Mouse (Mus musculus): ENCODE measurements at regions not wholly inside any gene's neighbourhood (a gene's known extent, or its start where the extent isn't known, plus 50 kb on each side); places are given as distances from the start of the nearest gene placed in this dataset.
"Not testable (repeated sequence)": the region's sequence is repeated elsewhere in the genome, so short reads cannot be mapped to it uniquely, and the experiment has no call there.

DNA sequence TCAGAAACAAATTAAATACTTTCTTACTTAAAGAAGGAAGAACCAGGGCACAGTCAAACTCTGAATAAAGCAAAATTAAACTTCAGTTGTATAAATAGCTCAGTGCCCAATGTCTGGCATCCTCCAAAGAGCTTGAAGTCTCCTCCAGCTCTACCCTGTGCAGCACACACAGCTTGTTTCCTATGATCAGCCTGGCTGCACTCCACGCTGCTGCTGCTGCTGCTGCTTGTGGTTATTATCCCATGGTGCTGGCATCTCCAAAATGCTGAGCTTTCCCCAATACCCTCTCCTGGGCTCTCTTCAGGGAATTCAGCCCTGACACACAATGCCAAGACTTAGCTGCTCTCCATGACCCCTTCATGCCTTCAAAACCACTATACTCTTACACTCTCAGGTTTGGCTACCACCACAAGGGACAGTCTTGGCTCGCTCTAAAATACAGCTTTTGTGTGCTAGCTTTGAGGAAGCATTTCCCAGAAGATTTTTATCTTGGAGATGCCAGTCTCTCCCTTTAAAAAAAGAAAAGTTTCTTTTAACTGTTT is 121.0 kb downstream of the Rab10 start:
- DNase-seq: not testable (repeated sequence)

DNA sequence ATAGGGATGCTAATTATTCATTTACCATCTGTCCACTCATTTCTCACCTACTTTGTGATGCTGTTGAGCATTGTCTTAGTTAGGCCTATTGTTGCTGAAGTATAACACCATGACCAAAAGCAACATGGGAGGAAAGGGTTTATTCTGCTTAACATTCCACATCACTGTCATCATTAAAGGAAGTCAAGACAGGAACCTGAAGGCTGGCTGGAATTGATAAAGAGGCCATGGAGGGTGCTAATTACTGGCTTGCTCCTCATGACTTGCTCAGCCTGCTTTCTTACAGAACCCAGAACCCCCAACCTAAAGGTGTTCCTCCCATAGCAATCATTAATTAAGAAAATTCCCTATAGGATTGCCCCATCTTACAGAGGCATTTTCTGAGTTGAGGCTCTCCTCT is 121.6 kb downstream of the Rab10 start:
- no peak for DNase-seq

DNA sequence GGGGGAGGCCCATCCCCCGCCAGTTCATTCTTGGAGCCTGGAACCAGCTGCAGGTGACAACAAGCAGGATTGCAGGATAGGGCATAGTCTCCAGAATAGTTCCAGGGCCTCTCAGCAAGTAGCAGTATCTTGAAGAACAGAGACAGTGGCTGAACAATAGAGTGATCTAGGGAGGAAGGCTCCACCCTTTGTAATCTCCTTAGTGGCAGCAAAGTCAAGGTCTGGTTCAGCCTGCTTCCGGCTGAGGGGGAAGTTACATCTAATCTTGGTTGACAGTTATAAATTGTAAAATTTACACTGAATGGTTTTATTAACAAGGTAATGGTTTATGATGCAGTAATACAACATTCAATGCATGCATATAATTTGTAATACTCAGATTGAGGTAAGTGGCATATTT is 136.4 kb downstream of the Rab10 start:
- no peak for DNase-seq

DNA sequence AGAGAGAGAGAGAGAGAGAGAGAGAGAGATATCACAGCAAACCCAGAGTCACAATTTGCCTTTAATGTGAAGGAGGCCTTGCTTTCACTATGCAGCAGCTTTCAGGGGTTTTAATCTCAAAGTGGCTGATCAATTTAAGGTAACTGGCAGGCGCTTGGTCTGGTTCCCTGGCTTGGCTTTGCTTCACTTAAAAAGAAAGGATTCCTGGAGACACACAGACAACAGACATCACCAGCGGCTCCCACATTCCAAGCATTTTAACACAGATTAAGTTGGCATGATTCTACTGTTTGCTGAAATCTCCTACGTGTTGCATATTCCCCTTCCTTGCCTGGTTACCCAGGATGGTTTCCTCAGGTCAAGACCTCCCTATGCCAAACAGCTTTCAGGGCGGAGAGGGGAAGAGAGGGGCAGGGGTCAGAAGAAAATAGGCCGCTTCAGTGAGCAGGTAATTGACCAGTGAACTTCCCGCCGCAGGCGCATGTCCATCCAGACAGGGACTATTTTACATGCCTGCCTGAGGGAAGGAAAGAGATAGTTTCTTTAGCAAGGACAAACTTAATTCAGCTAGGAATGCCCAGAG is 140.0 kb downstream of the Rab10 start:
- DNase-seq: not testable (repeated sequence)

DNA sequence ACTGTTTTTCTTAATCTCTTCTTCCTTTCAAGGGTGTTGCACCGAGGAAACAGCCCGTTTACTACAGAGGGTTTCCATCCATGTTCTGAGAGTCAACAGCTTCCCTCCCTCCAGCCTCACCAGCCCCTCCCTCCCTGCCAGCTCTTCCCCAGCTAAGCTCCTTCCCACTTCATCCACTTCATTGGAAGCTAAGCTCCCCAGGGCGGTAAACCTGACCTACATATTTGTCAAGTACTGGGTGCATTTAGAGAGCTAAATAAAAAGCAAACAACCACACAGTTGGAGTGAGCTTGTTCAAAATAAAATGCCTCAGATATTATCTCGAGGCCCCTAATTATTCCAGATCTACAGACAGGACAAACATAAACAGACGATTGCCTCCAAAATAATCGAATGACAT is 148.1 kb downstream of the Rab10 start:
- not testable (repeated sequence) for DNase-seq

DNA sequence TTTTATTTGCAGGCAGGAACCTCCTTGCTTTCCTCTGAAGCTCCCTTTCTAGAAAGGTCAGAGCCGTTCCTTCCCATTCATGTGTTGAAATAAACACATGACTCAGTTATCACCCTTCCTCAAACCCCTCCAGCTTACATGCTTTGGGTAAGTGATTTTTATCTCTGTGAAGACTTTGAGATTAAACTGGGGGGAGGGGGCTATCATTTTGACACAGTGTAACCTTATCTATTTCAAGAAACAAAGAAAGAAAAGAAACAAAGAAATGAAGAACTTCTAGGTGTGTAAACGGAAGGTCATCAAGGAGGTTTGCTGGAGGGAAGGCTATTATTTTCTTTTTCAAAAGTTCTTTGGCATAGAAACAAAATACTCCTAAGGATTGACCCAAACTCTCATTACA is 151.0 kb downstream of the Rab10 start:
- not testable (repeated sequence) for DNase-seq

DNA sequence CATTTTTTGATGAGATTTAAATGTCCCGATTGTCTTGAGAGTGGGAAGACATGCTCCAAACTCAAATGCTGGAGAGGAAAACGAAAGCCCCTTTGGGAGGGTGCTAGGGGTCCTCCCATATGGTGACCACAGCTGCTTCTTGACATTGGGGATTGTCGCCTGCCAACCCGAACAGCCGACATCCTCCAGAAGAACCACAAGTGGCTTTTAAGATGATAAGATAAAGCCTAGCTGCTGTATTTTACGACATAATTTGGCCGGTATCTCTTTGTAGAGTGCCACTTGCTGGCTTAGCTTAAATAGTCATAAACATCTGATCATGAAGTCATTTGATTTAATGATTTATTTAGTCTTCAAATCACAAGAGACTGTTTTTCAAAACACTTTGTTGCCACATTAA is 156.1 kb downstream of the Rab10 start:
- not testable (repeated sequence) for DNase-seq

DNA sequence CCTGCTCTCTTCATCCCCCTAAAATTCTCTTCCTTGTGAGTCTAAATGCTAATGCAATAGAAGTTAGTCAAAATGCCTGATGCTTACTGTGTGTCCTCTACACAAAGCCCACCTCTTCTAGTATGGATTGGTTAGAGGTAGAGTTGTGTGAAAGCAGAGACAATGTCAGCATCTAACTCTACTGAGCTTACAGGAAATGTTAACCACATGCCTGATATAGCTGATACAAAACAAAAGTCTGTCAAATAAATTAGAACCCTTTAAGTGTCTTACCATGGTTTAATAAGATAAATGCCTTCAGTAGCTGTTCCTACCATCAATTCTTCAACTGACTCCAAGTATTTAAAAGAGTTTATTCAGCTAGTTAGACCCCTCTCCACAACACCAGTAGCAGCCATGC is 177.2 kb downstream of the Rab10 start:
- DNase-seq: not testable (repeated sequence)

DNA sequence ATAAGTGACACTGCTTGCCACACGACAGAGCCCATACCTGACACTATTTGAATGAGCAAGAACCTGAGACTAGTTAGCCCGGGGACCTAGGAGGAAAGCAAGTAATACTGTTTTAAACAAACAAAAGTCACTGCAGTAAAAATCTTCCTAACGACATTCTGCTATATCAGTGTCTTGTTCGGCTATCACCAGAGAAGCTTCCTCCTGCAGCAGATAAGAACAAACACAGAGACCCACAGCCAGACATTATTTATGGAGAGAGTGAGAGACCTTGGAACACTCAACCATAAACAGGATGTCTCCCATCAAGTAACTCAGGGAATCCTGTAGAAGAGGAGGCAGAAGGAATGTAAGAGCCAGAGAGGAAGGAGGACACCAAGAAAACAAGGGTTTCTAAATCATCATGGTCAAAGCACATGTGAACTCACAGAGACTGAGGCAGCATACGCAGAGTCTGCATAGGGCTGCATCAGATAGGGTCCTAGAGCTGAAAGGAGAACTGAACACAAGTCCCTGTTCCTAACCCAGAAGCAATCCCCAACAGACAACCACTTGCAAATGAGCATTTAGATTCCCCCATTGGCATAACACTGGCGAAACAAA is 178.5 kb downstream of the Rab10 start:
- not testable (repeated sequence) for DNase-seq

DNA sequence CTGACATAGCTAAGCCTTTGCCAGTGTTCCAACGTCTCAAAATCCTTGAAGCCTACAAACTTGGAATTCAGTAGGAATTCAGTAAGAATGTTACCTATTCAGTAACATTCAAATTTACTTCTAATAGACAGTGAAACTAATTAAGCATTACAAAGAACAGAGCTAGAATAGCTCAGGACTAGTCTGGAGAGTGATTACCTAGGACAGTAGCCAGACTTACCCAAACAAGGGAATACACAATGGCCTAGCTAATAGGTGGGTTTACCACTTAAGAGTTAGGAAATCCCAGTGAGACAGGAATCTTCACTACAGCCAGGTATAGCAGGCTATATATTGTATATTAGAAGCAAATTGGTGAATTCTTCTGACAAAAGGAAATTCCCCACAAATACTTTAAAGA is 182.4 kb downstream of the Rab10 start:
- DNase-seq: not testable (repeated sequence)

DNA sequence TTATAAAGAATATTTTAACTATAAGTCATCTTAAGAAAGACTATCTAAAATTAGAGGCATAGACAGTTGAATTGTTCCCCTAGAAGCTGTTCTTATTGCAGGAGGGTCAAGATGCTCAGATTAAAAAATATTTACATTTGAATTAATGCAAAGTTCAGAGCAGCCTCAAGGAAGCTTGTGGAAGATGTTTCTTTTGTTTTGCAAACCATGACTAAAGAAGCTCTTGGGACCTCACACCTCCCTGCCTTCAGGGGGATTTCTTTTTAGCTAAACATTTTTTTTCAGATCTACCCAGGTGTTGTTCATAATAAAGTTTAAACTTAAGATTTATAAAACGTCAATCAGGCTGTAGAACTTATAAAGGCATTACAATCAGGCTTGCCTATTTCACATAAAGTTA is 185.7 kb downstream of the Rab10 start:
- DNase-seq: no peak

DNA sequence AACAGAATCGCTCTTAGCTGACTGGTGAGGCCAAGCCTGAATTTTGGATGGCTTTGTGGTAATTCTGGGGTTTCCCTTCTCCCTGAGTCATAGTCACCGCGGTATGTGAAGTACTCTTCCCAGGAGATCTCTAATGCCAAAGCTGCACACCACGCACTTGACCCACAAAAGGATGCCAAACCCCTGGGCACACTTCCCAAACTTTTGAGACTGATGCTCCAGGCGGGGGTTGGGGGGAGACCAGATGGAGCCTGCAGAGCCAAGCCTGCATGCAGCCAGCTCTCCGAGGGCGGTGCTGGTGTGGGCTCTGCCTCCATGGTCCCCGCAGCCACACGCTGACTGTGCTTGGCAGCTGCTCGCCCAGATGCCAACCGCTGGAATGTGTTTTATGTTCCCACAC is 199.2 kb downstream of the Rab10 start:
- DNase-seq: not testable (repeated sequence)

DNA sequence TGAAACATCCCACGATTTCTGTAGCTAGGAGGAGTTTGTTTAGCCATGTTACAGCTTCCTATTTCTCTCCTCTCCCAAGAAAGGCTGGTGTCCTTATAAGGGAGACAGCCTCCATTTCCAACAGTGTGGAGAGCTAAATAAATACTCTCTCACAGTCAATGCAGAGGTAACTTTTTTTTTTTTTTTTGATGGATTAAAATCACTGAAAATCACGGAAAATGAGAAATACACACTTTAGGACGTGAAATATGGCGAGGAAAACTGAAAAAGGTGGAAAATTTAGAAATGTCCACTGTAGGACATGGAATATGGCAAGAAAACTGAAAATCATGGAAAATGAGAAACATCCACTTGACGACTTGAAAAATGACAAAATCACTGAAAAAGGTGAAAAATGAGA is 200.1 kb downstream of the Rab10 start:
- peak; percentile 46 to 47 for DNase-seq

DNA sequence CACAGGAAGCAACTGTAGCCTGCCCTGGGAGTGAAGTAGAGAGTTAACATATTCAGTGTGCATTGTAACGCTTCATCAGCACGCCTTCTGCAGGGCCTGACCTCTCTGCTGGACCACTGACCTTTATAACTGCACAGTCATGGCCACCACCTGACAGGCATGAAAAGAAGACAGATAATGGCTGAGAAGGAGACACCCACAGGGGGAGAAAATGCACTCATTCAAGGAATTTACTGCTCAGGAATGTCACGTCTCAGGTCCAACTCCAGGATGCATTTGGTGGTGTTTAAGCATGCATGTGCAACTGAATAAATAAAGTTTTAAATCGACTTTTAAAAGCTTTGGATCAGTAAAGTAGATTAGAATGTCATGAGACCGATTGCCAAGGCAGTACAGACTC is 207.8 kb downstream of the Rab10 start:
- not testable (repeated sequence) for DNase-seq

DNA sequence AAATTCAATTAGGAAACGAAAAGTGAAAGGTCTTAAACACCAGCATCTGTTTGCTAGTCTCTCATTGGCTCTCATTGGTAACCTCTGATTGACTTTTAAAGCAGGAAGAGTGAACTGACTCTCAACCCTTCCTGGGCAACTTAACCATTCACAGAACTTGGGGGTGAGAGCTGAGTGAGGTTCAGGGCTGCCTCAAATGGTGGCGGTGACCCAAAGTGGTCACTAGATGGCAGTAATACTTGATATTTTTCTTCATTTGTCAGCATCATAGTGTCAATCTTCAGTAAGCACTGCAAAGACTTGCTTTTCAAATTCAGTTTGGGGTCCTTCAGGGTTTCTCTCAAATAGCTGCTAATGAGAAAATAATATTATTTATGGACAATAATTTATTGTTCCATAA is 211.6 kb downstream of the Rab10 start:
- DNase-seq: peak; percentile 48 to 57

DNA sequence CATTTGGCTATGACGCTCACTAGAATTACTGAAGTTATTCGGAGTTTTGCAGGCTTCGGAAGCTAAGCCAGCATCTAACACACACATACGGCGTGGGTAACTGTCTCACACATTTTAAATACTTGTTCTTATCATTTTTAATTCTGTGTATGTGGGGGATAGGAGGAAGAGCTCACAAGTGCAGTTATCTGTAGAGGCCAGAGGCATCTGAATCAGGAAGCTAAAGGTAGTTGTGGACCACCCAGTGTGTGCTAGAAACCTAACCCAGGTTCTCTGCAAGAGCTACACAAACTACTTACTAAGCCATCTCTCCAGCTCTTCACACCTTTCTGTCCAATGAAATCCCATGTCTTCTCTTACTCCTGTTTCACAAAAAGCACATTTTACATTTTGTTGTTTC is 215.3 kb downstream of the Rab10 start:
- DNase-seq: no peak

DNA sequence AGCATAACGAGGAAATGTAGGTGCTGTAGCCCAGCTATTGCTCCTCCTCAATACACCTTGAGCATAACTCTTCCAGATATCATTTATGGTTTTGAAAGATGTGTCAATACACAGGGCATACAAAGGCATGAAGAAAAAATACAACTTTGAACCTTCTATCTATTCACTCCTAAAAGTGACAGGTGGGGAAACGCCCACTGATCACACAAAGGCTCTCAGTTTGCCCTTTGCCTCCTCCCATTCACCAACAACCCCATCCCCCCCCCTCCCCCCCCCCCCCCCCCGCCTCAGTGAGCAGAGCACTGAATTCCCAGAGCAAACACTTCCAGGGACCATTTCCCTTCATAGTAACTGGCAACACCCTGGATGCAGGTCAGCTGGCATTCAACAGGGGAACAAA is 216.8 kb downstream of the Rab10 start:
- DNase-seq: not testable (repeated sequence)

DNA sequence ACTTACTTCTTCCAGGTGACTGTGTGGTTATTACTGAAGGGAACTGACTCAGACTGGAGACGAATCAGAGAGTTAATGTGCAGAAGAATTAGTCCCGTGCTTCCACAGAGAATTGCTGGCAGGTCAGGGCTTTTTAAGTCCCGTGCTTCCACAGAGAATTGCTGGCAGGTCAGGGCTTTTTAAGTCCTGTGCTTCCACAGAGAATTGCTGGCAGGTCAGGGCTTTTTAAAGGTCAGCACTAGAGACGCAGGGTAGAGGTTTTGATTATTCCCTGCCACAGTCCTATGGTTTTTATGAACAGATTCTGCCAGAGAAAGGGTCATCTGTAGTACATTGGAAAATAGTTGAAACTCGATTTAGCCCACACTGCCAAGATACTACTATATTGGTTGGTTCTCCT is 260.2 kb downstream of the Rab10 start:
- not testable (repeated sequence) for DNase-seq

DNA sequence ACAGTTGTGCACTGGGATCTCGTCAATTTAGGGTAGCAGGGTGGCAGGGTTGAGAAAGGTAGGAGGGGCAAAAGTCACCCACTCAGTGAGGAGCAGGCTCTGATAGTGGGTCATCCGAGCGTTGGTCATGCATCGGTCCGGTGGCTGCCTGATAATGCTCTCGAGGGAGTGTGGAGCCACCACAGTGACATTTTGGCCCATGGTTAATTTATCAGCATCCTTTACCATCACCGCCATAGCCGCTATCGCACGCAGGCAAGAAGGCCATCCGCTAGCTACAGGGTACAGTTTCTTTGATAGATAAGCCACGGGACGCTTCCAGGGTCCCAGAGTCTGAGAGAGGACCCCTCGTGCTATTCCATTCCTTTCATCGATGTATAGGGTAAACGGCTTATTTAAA is 291.3 kb downstream of the Rab10 start:
- DNase-seq: not testable (repeated sequence)

DNA sequence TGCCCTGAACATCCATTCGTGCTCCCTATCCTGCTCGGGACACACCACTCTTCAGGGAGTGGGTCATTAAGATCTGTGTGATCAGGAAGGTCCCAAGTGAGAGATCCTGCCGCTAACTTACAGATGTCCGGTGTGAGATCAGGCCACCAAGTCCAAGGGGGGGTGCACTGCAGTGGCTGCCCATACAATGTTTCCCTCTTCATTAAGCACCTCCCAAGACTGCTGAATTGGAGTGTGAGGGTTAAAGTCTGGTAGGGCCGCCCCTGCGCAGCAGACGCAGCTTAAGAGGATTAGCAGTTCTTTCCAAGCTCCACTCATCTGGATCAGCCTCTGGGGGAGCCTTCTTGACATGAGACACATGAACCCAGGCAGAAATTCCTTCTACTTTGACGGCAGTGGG is 293.0 kb downstream of the Rab10 start:
- not testable (repeated sequence) for DNase-seq
